Mouse (Mus musculus): ENCODE data around the gene Slc29a4.

The Slc29a4 gene

GRCm38 (mm10) chr5:142692248-142692647 lies at the start of gene Slc29a4:
Gene Slc29a4, plus strand, starts transcription at chr5:142692512.
- peak; percentile 80 for DNase-seq (ENCODE audit: low spot score in 2 of 2)

GRCm38 (mm10) chr5:142648162-142648561 lies 44.1 kb upstream of the Slc29a4 start:
- DNase-seq (ENCODE audit: low spot score in 2 of 2), result no peak

DNA sequence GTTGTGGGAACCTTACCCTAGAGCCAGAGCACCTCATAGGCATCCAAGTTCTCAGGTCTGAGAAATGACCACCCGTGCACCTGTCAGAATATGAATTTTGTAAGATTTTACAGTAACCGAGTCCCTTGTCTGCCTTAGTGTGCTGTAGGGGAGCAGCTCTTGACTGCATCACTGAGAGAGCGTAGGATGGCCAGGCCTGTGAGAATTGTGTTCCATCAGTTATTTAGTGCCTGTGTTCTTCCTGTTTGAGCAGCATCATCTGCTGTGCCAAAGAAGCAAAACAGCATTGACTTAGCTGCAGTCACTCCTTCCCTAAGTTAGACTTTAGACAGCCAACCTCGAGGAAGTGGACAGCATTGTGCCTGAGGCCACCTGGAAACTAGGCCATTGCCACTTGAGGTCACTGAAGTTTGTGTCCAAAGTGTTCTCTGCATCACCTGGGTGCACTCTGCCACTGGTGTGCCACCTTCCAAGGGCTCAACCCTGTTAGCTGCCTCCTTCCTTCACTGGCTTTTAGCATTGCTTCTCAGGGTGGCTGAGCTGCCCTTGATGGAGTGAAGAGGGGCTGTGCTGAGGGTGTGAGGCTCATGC lies 42.8 kb upstream of the Slc29a4 start:
- no peak for DNase-seq (ENCODE audit: low spot score in 2 of 2)

GRCm38 (mm10) chr5:142650390-142650789 lies 41.9 kb upstream of the Slc29a4 start:
- DNase-seq (ENCODE audit: low spot score in 2 of 2), result no peak

DNA sequence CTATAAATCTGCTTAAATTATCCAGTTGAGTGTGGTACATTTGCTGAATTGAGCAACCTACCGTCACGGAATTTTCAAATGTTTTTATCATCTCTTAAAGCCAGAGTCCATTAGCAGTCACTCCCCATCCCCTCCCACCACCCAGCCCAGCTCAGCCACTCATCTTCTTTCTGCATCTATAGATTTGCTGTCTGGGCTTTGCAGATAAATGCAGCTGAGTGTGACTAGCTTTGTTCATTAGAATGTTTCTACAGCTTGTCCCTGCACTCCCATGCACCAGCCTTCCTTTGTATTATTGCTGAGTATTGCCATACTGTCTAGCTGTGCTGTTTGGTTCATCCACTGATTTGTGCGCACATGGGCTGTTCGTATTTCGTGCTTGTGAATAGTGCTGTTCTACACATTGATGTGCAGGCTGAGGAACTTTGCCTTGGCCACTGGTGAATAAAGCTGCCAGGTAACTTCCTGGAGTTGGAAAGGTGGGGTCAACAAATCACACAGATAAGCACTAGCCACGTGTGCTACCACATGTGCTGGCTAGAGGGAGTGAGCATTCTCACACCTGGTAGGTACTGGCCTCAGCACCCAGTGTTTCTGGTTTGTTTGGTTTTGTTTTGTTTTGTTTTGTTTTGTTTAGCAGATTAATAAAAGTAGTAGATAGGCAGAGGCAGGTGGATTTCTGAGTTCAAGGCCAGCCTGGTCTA lies 41.4 kb upstream of the Slc29a4 start:
- DNase-seq (ENCODE audit: low spot score in 2 of 2), result no peak

GRCm38 (mm10) chr5:142652266-142652665 lies 40.0 kb upstream of the Slc29a4 start:
- no peak for DNase-seq (ENCODE audit: low spot score in 2 of 2)

GRCm38 (mm10) chr5:142660656-142661434 lies 31.5 kb upstream of the Slc29a4 start:
- no peak for DNase-seq (ENCODE audit: low spot score in 2 of 2)

- no peak for DNase-seq (ENCODE audit: low spot score in 2 of 2)
These were observed 24.4 kb upstream of the Slc29a4 start for GRCm38 (mm10) chr5:142667921-142668320.

DNA sequence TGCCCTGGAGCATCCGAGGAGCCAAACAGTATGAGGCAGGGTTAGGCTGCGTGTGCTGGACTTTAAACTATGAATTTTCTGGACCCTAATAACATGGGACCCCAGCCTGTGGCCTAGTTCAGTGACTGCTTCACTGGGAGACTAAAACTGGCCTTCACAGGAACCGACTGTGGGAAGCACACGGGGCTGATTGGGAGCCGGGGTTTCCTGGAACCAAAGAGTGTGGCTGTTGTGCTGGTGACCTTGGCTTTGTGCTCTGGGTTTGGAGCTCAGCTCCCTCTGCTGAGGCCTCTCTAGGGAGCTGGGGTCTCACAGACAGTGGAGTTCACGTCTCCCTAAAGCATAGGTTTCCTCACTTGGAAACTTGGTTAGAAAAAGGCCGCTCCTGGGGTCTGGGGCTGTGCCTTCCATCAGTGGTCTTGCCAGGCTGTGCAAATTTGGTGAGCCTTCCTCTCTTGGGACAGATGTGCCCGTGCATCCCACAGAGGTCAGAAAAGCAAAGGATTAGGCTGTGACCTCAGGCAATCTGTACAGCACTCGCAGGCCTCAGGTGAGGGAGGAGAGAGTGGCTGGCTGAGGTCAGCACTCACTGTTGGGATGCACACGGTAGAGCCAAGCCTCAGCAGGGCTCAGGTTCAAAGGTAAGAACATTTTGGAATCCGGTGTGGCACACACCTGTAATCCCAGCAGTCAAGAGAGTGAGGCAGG lies 23.6 kb upstream of the Slc29a4 start:
- DNase-seq (ENCODE audit: low spot score in 2 of 2), result no peak

- peak; percentile 37 to 50 for DNase-seq (ENCODE audit: low spot score in 2 of 2)
These were observed 22.6 kb upstream of the Slc29a4 start for GRCm38 (mm10) chr5:142669726-142670125.

DNA sequence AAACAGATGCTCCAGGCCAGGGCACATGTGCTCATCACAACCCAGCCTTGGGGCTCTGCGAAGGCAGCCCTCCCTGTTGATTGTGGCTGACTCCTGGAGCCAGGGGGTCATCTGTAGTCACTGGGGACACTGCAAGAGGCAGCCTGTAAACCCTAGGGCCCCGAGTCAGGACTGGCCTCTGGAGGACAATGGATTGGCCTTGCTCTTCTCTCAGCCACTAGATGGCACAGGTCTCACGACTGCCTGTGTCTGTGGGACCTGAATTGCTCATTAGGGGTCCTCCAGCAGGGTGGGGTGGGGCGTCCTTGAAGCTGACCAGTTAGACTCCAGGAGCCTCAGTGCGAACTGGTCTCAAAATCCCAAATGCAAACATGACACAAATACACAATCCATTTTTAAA lies 19.2 kb upstream of the Slc29a4 start:
- DNase-seq (ENCODE audit: low spot score in 2 of 2), result peak in 1 of 2 experiments; percentile 22

GRCm38 (mm10) chr5:142678141-142678571 lies 14.2 kb upstream of the Slc29a4 start:
- no peak for DNase-seq (ENCODE audit: low spot score in 2 of 2)

DNA sequence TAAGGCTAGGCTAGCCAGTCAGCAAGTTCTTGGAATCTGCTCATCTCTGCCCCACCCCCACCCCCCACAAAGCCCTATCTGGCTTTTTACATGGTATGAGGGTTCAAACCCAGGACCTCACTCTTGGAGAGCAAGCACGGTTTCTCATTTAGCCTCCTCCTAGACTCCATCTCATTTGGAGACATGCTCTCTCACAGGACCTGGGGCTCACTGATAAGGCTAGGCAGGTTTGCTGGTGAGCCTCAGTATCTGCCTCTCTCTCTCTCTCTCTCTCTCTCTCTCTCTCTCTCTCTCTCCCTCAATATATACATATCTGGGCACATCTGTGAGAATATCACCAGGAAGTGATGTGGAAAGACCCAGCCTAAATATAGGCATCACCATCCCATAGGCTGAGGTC lies 13.2 kb upstream of the Slc29a4 start:
- DNase-seq (ENCODE audit: low spot score in 2 of 2), result no peak

DNA sequence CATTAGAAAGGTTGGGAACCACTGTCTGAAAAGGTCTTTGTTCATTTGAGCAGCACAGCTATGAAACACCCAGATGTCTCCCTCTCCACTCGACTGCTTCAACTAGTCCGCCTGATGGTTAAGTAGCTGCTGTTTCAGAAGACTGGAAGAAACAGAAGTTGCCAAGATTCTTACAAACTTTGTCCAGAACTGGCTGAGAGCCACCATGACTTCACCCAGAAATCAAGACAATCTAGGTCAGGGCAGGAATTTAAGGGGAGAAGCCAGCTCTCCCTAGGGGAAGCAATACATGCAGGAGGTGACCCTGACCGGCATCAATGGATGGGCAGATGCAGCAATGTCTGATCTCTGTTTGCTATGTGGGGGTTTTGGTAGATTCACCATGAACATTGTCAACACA lies 10.4 kb upstream of the Slc29a4 start:
- no peak for DNase-seq (ENCODE audit: low spot score in 2 of 2)

- no peak for DNase-seq (ENCODE audit: low spot score in 2 of 2)
These were observed 9.8 kb upstream of the Slc29a4 start for GRCm38 (mm10) chr5:142682529-142682928.

GRCm38 (mm10) chr5:142688866-142689265 lies 3.4 kb upstream of the Slc29a4 start:
- no peak for DNase-seq (ENCODE audit: low spot score in 2 of 2)

GRCm38 (mm10) chr5:142690343-142690742 lies 2.0 kb upstream of the Slc29a4 start:
- no peak for DNase-seq (ENCODE audit: low spot score in 2 of 2)

- DNase-seq (ENCODE audit: low spot score in 2 of 2), result no peak
These were observed 842 bp downstream of the Slc29a4 start for GRCm38 (mm10) chr5:142692971-142693737.

DNA sequence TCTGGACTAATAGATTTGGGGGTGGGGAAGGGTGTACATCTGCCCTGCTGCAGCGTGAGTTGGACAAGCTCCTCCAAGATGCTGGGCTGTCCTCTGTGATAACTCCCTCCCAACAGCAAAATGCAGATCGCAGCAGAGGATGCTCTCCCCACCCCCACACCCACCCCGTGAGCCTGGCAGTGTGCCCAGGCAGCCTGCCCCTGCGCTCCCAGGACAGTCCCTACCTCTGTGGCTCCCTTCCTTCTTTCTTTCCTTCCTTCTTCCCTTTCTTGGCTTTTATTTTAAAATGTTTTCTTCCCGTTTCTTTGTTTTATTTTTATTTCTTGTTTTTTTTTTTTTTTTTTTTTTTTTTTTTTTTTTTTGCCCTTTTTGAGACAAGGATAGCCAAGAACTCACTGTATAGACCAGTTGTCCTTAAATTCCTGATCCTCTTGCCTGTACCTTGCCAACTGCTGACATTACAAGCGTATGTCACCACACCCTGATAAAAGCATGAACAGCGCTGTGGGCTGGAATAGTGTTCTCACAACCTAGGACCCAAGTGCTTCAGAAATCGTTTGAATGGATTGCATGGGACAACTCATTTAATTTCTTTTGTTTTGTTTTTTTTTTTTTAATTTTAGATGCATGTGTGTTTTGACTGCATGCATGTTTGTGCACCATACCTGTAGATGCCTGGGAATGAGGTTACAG lies 1.6 kb downstream of the Slc29a4 start:
- DNase-seq (ENCODE audit: low spot score in 2 of 2), result no peak

DNA sequence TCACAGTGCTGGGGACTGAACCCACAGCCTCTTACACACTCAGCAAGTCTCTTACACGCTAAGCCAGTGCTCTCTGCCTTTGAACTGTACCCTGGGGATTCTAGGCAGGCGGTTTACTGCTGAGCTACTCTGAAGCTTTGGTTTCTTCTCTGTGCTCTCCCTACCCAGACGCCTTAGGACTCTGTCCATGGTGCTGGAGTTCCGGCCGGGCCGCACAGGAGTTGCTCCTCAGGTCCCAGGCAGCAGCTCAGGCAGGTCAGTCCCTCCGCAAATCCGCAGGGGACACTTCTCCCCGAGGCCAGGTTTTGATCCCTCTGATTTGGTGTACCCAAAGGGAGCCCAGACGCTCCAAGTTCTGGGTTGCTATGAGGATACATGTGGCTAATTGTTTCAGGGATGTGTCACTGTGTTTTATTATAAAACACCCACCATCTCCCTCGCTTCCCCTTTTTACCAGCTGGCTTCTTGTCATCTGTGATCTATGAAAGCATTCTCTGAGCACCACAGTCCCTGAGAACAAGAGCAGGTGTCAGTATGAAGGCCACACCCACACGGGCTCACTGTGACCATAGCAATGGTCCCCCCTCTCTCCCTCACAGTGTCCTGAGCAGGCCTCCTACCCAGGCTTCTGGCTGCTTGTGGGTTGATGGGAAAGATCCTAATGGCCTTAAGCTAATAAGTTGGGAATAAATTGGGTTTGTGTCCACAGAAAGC lies 2.5 kb downstream of the Slc29a4 start:
- DNase-seq (ENCODE audit: low spot score in 2 of 2), result peak in 1 of 2 experiments; percentile 42
